ENCODE assay signal across 17 mouse cellular contexts in the genomic region with DNA sequence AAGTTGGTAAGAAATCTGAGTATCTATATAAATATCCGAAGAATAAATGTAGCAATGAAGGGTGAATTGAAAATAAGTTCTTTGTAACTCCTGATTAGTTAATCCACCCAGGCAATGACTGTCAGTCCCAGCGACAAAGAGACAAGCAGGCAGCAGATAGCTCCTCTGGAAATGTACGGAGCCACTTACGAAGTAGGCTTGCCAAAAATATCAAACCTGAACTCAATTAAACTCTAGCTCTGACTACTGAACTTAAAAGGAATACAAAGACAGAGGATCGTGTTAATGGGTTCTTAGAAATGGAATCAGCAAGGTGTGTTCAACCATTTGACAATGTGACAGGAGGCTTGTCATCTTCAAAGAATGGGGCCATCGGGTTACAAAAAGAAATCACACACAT. TPM values are rescaled to one million over a fixed set of nuclear protein-coding genes. Genes with fewer than 3 reads are reported as not detected.
"Had no signal": no experiment of that assay in that cellular context is flagged by ENCODE, and none has a peak within 500 bp of the region (broad histone marks: within the 10 kb centered on the region; RNA-seq: fewer than 3 reads in every experiment).

No protein-coding gene starts in this region.

- H3K9ac ChIP-seq: neural tube, embryonic 13.5 days; neural tube, embryonic 15.5 days; stomach, embryonic 15.5 days had no signal

- H3K36me3 ChIP-seq: neural tube, embryonic 13.5 days; neural tube, embryonic 15.5 days; stomach, embryonic 15.5 days had no signal

- H3K4me1 ChIP-seq: stomach, embryonic 15.5 days had no signal

- DNase-seq: retina, postnatal 1 day; right cerebral cortex, adult 18-20 months; right cerebral cortex, postnatal 14 days; right cerebral cortex, postnatal 25 days; right cerebral cortex, postnatal 4 days; spleen, adult 18-20 months; thymus, adult 18-20 months; thymus, adult 2 months; thymus, postnatal 14 days; thymus, postnatal 25 days; thymus, postnatal 36 days; thymus, postnatal 4 days had no signal

- H3K27me3 ChIP-seq: neural tube, embryonic 13.5 days; neural tube, embryonic 15.5 days; stomach, embryonic 15.5 days had no signal

- H3K4me2 ChIP-seq: neural tube, embryonic 13.5 days; neural tube, embryonic 15.5 days; stomach, embryonic 15.5 days had no signal

- H3K4me3 ChIP-seq: neural tube, embryonic 13.5 days; neural tube, embryonic 15.5 days; stomach, embryonic 15.5 days had no signal

- H3K9me3 ChIP-seq: neural tube, embryonic 13.5 days; neural tube, embryonic 15.5 days; stomach, embryonic 15.5 days had no signal

- H3K27ac ChIP-seq: neural tube, embryonic 13.5 days; neural tube, embryonic 15.5 days; stomach, embryonic 15.5 days; stomach, postnatal 0 days had no signal

RNA-seq across cellular contexts. Expression of a gene that starts 53.8 kb away (rescaled TPM):
- total RNA-seq: neutrophil, adult 5-6 weeks had no signal
